Mouse (Mus musculus) small intestine, adult 2 months (tissue): ENCODE results near the gene Cbr3.

ENCODE experiments used
- CTCF ChIP-seq: fragments of 200-500 bp; IDR thresholded peaks from 2 replicates; pipeline ENCODE4 v1.5.1; 2012; ENCODE audit warnings: low read depth, mild to moderate bottlenecking, control low read depth, inconsistent platforms, low read length, moderate library complexity, mixed read lengths; ENCODE audit not compliant: insufficient replicate concordance, insufficient read length; ENCODE audit errors: extremely low read depth
- POLR2A ChIP-seq: fragments of 200-500 bp; IDR thresholded peaks from 2 replicates; pipeline ENCODE4 v1.6.1; 2012; ENCODE audit warnings: low read depth, mild to moderate bottlenecking, control low read depth, inconsistent platforms, low read length, moderate library complexity

- TF ChIP-seq CTCF (no peak), POLR2A (no peak)
Measured at GRCm38 (mm10) chr16:93709217-93709616, 26.2 kb downstream of the Cbr3 start.
